Mouse (Mus musculus): ENCODE measurements at regions not wholly inside any gene's neighbourhood (a gene's known extent, or its start where the extent isn't known, plus 50 kb on each side); places are given as distances from the start of the nearest gene placed in this dataset.

GRCm38 (mm10) chr11:57920263-57920662, 87.6 kb upstream of the Hand1 start:
- no peak for TF ChIP-seq CTCF (IDR thresholded peaks at IDR 0.05; ENCODE audit: low read depth, low read length)
- no peak for TF ChIP-seq POLR2A (IDR thresholded peaks at IDR 0.05; ENCODE audit: borderline replicate concordance, low read depth, low read length)

All from bone marrow macrophage, adult 2 months (primary cell).